Mouse (Mus musculus): ENCODE results near the gene Hoxa10.

Gene Hoxa10

DNA sequence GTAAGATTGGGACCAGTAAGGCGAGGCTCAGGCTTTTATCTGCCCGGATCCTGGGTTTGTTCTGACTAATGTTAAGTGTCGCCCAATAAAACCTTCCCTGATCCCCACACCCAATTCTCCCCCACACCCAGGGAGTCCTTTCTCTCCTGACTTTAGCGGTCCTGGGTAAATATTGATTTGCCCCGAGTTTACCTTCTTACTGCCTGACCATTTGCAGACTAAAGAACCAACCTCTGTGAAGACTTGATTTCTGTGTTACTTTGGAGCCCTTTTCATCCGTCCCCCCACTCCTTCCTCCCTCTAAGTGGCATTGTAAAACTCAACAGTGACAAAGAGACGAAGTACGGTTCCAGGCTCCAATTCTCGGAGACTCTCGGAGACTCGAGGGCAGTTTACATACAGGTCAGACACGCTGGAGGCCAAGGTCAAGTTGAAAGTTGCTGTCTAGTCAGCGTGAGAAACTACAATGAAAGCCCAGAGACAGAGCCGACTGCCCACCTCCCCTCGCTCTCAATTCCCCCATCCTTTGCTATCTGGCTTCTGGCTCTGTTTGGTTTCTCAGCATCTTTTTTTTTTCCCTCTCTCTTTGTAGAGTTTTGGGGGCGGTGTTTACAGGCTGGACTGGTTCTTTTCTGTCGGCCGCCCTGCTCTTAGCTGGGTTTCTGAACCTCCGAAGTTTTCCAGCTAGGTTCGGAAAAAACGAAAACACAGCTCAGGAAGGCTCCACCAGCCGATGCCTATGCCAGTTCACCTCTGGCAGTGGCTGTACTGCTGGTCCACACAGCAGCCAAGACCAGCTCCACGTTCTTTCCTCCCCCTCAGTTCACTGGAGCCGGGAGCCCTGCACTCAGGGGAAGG is 22.0 kb upstream of the Hoxa10 start:
- no peak for DNase-seq

DNA sequence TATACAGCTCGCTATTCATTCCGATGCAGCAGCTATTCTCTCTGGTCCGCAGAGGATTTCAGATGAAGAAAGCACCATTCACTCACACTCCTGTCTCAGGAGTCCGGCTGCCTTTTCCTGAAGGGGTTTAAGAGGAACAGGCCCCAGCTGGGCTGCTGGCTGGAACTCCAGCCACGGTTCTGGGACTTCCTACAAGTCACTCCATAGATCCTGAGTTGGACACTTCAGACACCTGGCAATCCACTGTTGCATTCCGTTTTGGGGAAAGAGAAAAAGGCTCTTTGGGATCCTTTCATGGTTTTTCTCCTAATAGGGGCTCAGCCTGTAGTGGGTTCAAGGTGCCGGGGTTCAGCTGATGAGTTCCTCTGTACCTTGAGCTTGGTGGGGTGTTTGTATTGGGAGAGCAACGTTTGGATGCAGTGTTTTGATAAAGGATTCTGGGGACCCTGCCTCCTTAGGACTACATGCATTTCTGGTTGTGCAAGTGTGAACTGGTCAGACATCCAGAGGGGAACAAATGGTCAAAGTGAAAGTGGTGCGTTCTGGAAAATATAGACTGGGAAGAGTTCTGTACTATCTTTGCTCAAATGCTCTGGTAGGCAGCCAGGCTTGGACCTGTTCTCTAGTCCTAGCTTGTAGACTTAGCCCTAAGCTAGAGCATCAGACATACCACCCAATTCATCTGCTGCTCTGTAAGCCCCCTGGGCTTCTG is 21.3 kb upstream of the Hoxa10 start:
- DNase-seq, result no peak

DNA sequence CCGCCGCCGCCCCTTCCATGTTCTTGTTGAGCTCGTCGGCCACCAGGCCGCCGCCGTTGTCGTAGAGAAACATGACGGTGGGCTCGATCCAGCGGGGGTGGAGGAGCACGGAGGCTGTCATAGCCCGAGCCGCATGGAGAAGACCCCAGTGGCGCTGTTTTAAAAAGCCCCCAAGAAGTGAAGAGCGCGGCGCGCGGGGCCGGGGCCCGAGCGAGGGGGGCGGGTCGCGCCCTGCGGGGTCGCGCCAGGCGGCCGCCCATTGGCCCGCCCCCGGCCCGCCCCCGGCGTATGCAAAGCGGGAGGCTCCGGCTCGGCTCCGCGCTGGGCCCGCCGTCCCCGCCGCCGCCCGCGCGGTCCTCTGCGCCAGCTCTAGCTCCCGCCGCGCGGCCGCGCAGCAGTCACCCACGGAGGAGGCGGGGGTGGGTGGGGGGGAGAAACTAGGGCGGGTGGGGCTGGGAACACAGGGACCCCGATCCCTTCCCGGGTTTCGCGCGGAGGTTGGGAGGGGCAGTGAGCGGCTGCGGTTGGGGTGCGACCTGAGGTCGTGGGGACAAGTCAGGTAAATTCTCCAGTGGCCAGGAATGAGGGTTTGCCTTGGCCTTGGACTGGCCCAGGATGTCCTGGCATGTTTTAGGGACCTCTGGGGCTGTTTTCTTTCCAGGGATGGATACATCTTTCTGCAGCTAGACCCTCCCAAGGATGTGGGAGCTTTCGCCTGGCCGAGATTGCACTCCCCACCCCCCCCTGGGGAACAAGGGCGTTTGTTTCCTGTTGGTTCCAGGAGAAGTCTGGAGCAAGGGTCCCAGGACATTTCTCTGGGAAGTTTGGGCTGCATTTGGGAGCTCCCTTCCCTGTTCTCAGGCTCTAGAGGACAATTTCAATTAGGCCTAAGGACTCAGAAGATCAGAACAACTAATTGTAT is 20.3 kb upstream of the Hoxa10 start, which contains the start of gene Hoxa13:
Hoxa13 (minus strand) TSS at position 227 of the 922 bp plus-strand sequence.
- DNase-seq, result no peak

DNA sequence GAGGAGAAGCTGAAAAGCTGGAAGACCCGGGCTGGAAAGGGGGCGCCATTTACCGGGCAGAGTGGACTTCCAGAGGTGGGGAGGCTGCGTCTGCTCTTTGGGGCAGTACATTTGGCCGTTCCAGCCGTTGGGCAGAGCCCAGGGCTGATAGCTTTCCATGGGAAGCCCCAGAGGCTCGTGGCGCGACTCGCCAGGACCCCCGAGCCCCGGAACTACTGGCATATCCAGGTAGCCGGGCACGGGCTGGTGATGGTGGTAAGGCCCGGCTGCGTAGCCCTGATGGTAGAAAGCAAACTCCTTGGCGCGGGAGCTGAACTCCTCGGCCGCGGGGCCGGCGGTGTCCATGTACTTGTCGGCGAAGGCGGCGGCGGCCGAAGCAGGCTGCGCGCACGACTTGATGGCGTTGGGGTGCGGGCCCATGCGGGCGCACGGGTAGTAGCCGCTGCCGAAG is 19.2 kb upstream of the Hoxa10 start:
- no peak for DNase-seq

DNA sequence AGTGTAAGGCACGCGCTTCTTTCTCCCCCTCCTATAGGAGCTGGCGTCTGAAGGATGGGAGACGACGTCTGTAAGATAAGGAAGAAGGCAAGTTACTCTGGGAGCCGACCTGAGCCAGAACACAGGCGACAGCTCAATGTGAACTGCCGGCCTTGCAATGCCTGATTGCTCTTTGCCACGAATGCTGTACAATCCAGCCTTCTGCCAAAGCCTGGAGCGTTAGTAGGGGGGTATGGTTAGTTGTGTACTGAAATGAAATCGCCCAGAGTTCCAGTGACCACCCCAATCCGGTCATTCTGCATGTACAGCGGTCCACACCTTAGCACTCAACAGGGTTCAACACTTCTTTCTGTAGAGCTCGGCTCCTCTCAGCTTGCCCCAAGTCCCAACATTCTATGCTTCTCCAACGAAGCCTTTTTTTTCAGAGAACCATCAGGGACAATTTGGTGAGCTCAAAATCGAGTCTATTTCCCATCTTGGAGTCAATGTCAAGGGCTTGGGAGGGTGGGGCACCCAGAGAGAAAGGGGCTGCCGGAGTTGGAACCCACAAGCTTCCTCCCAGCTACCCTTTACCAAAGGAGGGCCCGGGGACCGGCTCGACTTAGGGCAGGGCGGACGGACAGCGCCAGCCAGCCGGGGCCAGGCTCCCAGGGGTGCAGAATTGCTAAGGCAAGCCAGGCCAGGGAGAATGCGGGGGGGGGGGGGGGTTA is 18.6 kb upstream of the Hoxa10 start:
- no peak for DNase-seq

DNA sequence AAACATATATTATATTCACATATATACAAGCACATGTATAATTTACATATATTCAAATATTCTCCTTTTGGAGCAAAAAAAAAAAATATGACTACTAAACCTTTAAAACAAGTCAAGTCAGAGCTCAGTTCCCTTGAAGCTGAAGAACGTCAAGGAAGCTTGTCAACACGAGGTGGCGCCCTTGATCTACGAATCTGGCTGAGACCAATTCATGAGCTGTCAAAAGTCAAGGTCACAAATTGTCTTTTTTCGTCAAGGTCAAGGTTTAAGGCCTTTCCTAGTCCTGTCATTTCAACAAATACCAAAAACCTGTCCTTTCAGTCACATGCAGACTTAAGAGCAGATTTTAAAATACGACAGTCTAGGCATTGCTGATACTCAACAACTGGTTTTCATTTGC is 16.3 kb upstream of the Hoxa10 start:
- DNase-seq, result no peak

DNA sequence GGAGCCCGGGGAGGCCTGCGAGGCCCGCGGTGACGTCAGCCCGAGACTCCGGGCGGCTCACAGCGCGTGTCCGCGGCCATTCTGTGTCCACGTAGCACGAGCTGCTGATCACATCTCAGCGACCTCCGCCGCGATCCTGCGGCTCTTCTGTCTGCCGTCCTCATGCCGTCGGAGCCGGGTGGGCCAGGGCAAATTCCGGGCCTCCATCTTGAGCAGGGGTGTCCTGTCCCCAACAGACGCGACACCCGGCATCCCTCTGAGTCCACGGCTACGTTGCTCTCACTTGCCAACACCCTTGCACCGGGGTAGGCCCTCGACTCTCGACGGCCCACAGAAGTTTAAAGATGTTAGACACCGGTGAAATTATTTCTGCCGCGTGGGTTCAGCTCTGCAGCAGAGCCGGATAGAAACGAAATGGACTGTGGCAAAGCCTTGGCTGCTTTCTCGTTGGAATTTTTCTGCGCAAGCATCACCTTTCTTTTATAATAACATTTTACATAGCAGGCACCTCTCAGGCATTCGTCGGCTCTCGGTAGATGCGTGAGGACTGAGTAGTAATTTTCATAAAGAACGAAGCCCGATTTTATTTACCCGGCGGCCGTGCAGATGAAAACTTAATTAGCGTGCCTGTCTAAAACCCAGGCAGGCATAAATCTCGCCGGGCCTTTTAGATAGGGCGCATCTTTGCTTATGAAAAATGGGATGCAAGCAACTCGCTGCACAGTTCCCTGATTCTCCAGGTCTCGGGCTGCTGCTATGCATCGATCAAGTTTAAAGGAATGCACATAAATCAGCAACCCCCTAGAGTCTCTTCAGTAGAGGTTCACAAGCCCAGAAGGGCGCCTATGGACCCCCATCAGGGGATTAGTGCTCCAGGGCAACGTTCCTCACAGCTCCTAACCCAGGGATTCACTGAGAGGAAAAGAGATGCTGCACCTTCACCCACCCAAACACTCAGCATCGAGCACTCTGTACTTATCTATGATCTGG is 13.2 kb upstream of the Hoxa10 start:
- DNase-seq, result no peak

DNA sequence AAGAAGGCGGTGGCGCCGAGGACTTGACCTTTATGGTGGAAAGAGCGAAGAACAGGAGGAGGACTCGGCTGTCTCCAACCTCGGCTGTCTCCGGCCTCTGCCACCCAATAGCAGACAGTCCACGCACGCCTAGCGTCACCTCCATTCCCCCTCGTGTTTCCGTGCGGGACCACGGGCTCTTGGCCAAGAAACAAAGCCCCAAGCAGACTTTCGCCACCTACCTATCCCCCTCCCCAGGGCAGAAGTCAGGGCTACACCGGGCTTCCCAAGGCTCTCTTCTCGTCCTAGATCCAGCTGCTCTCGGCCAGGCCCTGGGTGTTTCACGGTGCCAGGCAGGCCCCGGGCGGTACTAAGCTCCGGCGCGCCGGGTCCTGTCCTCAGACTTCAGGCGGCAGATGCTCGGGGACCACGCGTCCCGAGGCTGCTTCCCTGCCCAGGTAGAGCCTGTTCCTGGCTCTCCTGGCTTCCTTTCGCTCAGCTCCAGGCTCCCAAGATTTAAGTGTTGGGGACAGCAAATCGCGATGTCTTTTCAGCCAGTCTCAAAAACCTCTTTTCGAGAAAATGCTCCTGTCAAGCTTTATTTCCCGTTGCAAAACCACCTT is 12.2 kb upstream of the Hoxa10 start:
- DNase-seq, result no peak

DNA sequence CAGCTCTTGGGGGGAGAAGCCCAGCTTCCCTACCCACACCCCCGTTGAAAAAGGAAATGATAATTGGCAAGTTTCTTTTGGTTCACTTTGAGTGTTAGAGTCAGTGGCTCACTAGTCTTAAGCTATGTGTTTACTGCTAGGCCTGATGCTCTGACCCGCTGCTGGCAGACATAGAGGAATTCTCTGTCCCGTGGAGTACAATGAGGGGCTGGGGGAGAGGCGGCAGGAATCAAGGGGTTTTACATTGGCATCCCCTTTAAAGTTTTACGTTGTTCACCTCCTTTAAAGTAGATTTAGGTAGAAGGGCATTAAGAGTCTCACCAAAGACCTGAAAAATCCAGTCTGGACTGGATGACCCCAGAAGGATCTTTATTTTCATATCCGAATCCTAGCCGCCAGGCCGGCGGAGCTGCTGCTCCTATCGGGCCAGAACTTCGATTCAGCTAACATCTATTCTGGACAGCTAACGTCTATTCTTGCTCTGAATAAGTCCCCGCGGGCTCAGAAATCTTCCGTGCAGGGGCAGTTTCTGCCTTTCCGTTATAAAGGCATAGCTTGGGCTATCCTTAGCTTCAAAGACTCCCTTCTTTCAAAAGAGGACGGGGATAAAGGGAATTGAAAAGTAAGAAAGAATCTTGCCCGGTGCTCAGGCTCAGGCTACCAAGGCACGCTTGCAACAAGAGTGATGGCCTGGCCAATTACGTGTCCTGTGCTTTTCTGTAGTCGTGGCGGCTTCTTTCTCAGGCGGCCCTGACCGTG is 11.5 kb upstream of the Hoxa10 start:
- DNase-seq, result no peak

DNA sequence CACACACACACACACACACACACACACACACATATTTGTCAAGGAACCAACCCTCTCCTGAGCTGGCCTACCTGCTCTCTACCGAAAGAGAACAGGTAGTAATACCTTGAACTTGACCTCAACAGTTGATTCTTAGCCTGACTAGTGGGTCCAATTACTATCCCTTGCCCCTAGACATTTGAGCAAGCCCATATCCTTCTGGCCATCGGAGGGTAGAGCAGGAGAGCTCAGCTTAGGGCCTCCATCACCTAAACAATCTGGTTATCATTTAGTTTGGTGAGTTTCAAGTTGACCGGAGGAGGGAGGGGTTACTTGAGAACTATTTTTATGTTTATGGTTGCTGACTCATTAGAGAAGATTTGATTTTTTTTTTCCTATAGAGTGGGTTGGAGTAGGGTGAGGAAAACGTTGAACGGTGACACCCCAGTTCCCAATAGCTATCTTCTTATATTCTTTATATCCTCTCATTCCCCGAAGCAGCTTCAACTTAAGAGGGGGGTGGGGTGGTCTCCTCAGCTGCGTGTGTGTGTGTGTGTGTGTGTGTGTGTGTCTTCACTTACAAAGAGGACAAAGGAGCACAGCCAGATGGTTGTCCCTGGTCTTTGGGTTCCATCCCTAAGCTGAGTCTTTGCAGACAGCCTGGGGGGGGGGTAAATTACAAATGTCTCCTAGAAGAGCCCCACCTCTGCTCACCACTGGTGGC is 10.7 kb upstream of the Hoxa10 start:
- DNase-seq, result no peak

DNA sequence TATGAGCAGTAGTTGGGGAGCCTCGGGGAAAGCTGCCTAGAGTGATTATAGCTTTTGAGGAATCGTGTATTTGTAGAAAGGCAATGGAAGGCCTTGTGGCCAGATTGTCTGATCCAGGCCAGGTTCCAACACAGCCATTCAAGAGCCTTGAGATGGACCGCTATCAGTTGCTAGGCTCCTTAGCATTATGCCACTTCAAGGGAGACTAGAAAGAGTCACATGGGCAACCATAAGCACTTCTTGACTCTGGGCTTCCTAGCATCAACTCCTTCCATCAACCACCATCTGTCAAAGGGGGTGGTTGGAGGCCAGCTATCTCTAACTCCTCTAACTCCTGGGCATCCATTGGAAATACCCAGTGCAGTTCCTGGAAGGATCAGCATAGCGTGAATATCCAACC is 9.2 kb upstream of the Hoxa10 start:
- DNase-seq, result no peak

DNA sequence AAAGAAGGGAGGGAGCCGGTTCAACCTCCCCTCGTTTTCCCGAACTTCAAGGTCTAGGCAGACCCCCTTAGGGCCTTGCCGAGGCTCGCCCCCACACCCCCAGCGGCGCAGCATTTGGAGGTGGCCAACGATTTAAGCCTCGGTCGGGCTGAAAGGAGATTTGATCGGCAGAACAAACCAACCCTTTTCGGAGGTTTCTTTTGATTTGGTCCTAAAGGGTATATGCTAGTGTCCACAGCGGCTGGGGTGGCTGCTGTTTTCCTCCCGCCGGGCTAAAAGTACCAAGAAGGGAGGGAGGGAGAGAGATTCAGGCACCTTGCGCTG is 8.7 kb upstream of the Hoxa10 start:
- DNase-seq, result no peak

DNA sequence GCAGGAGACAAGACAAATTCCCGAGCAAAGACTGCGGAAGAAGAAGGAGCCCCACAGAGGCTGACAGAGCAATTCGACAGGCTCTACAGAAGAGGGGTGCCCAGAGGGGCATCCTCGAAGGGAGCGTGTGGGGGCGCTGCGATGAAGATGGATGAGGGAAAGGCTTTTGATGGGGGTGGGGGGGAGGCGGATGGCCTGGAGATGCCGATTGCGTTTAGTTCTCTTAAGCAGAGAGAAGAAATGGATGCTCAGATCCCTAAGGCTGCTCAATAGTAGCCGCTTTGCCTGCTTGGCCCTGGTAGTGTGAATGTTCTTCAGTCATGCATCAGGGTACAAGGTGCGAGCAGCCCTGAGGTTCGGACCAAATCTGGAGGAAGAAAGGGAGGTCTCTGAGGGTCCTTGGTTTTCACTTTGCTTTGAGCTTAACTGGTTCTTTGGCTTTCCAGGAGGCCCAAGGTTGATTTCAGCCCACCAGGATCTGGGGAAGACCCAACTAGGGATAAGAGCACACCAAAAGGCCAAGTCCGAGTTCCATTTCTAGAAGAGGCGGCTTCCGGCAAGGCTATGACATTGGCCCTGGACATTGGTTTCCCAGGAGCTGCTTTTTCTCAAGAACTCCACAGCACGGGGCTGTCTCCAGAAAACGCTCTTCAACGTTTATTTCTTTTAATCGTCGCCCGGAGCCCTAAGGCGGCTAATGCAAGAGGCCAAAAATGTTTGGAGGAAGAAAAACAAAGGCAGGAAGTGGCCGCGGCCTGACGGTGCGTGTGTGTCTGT is 8.2 kb upstream of the Hoxa10 start:
- DNase-seq, result no peak

DNA sequence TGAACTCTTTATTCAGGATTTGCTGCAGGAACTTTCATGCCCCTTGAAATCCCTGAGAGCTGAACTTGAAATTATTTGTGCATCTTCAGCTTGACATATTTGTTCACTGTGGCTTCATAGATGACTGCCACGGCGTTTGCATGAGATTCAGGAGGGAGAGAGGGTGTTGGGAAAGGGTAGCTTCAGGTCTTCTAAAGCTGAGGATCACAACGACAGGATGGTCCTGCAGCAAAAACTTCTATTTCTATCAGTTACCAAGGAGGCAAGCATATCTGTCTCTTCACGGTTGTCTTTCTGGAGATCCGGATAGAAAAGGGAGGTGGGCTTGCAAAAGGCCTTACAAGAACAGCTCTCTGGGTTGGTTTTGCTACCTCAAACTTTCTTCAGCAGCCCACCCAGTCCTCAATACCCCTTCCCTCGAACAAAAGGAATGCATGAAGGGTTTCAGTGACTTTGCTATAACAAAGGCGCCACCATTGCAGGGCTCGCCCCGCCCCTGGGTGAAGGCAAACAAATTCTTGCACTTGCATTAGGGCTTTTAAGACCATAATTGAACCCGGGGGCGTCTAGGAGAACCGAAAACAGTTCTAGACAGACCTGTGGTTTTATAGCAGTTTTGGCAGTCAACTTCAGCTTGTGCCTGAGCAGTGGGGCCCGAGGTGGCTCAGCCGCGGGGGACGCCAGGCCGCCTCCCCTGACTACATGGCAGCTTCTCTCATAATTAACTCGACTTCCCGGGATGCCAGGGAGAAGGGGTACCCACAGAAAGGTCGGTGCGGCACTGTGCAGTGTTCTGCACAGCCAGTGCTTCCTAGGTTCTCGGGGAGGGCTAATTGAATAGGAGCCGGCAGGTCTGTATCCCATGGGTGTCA is 7.3 kb upstream of the Hoxa10 start:
- DNase-seq, result no peak

DNA sequence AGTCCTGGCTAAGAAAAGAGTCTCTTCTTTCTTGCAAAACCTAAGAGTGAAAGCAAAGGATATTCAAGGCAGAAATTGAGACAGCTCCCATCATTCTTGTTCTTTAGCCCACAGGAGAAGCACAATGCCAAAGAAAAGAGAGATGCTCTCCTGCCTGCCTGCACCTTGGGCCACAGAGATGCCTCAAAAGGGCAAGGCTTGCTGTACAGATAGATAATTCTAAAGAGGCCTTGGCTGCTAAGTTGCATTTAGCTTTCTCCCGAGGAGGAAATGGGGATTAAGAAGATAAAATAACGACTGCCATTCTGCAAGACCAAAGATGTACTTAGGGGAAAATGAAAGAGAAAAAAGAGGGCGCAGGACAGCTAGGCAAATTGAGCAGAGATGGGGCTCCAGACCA is 6.3 kb upstream of the Hoxa10 start:
- no peak for DNase-seq

DNA sequence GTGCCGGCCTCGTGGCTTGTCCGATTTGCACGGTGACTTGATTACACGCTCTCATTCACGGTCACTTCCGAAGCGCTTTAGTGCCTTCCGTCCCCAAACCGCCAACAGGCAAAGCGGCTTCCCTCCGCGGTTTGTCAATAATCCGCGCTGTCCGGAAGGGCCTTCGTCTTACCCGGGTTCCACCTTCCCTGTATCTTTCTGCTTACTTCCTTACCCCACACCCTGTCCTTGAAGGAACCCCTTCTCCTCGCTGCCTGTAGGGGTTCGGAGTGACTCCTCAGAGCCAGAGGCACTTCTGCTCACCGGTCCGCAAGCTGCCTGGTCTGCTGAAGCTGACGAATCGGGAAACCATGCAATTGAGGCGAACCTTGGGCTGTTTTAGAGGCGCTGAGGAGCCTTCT is 5.7 kb upstream of the Hoxa10 start:
- DNase-seq, result no peak

DNA sequence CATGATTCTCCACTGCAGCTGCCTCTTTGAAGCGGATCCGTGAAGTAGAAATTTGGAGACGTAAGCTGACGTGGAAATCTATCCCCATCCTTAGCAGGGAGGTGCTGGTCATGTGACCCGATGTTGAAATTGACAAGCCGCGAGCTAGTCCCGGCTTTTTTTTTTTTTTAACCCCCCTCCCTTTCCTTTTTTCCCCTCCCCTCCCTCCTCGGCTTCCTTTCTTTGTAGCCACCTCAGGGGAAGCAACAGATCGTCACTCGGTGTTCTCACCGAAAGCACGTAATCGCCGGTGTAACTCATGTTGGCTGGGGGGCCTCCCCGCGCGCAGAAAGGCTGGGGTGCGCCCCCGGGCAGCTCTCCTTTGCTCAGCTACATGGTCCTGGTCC is 5.1 kb upstream of the Hoxa10 start, which contains the start of gene Hoxa11:
Hoxa11 (minus strand) TSS at position 54 of the 386 bp plus-strand sequence.
- DNase-seq, result no peak

Data from right cerebral cortex, postnatal 25 days (tissue).